Mouse (Mus musculus) ES-E14 (cell line): ENCODE data around the gene Nr1h2.

ENCODE experiments used
- CHD2 ChIP-seq: IDR thresholded peaks from 2 replicates; pipeline ENCODE4 v1.6.1; 2014; ENCODE audit warnings: mild to moderate bottlenecking, low read depth, low read length, inconsistent platforms
- HCFC1 ChIP-seq: IDR thresholded peaks from 2 replicates; pipeline ENCODE4 v1.6.1; 2012; ENCODE audit warnings: low read length, inconsistent platforms, borderline replicate concordance; ENCODE audit not compliant: insufficient read depth
- MAFK ChIP-seq: IDR thresholded peaks from 2 replicates; pipeline ENCODE4 v1.6.1; 2014; ENCODE audit warnings: mild to moderate bottlenecking, low read depth, low read length, inconsistent platforms; ENCODE audit not compliant: insufficient read depth
- ZC3H11A ChIP-seq: IDR thresholded peaks from 2 replicates; pipeline ENCODE4 v1.6.1; 2012; ENCODE audit warnings: low read depth, mild to moderate bottlenecking, inconsistent platforms, low read length, borderline replicate concordance
- ZNF384 ChIP-seq: IDR thresholded peaks from 2 replicates; pipeline ENCODE4 v1.6.1; 2012; ENCODE audit warnings: low read depth, low read length, inconsistent platforms

GRCm38 (mm10) chr7:44520990-44521389 lies 32.8 kb downstream of the Nr1h2 start:
- TF ChIP-seq CHD2 (no peak), MAFK (no peak), ZC3H11A (no peak), ZNF384 (no peak), HCFC1 (no peak)
